Mouse (Mus musculus) liver, embryonic 15.5 days (tissue): ENCODE measurements around the gene Pde10a. TPM values are rescaled to one million over a fixed set of nuclear protein-coding genes. Genes with fewer than 3 reads are reported as not detected.

Source experiments
- ATAC-seq: fragments of 200-750 bp; cut with Nextera tagmentation; 2 replicates; pipeline ENCODE4 v1.8.0; 2017; ENCODE audit warnings: moderate number of reproducible peaks, mild to moderate bottlenecking, moderate library complexity; ENCODE audit not compliant: insufficient read depth
- H3K27ac ChIP-seq: fragments of 300-500 bp; sonication (generic); replicated peaks from 2 replicates; pipeline ENCODE4 v1.5.1; 2015; ENCODE audit warnings: mild to moderate bottlenecking, inconsistent platforms
- H3K27me3 ChIP-seq: fragments of 300-500 bp; sonication (generic); 2 replicates; pipeline ENCODE4 v1.6.1; 2015; ENCODE audit warnings: mild to moderate bottlenecking, inconsistent platforms
- H3K36me3 ChIP-seq: fragments of 300-500 bp; sonication (generic); replicated peaks from 2 replicates; pipeline ENCODE4 v1.6.1; 2015; ENCODE audit warnings: moderate library complexity, mild to moderate bottlenecking, inconsistent platforms
- H3K4me1 ChIP-seq: fragments of 300-500 bp; sonication (generic); replicated peaks from 2 replicates; pipeline ENCODE4 v1.6.1; 2015; ENCODE audit warnings: inconsistent platforms
- H3K4me2 ChIP-seq: fragments of 300-500 bp; sonication (generic); 2 replicates; pipeline ENCODE4 v1.6.1; 2015; ENCODE audit warnings: moderate library complexity, mild to moderate bottlenecking, inconsistent platforms
- H3K4me3 ChIP-seq: fragments of 300-500 bp; sonication (generic); replicated peaks from 2 replicates; pipeline ENCODE4 v1.5.1; 2015; ENCODE audit warnings: mild to moderate bottlenecking, inconsistent platforms
- H3K9ac ChIP-seq: fragments of 300-500 bp; sonication (generic); 2 replicates; pipeline ENCODE4 v1.6.1; 2015; ENCODE audit warnings: moderate library complexity, mild to moderate bottlenecking, inconsistent platforms
- H3K9me3 ChIP-seq: fragments of 300-500 bp; sonication (generic); replicated peaks from 2 replicates; pipeline ENCODE4 v1.6.1; 2016; ENCODE audit warnings: inconsistent platforms
- WGBS: fragments of 180-500 bp; shearing (Covaris S2); methylation state at CpG from one replicate; pipeline ENCODE4 v1.1.7; 2015; ENCODE audit warnings: mixed read lengths; ENCODE audit not compliant: insufficient replicate concordance; 5-methylcytosine and 5-hydroxymethylcytosine counted together
- polyA plus RNA-seq: library from polyadenylated mRNA; unstranded; fragments of >200 nt; fragmentation: Nextera tagmentation; extraction: Ambion mirVana; gene quantifications from 2 replicates; pipeline ENCODE4 v1.2.1, GENCODE M21; 2015

The Pde10a gene
- polyA plus RNA-seq, 1 experiment from 2014 or later, result 0.67 TPM

DNA sequence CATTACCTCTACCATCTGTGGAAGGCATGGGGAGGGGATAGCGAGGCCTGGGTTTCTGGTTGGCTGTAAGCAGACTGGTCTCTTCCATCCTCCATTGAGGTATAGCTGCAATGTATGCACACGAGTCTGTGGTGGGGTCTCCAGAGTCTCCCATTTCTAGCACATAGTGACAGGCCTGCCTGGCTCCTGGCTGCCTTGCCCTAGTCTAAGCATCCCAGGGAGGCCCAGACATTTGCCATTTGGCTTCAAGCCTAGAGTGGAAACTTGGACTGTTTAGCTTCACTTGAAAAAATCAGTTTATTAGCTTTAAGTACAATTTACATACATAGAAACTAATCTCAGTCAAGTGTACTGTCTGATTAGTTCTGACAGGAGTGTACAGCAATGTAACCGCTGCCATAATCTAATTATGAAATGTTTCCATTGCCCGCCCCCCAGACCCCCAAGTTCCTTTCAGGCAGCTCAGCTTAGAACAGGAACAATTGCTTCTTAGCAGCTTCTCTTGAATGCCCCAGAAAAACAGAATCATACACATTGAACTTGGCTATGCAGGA is 25.5 kb upstream of the Pde10a start:
- no peak overlapping the region for H3K27ac ChIP-seq
- WGBS, result 49% methylated on average over 4 of the region's 4 CpGs
- no peak overlapping the region for H3K4me2 ChIP-seq
- no peak overlapping the region for H3K9ac ChIP-seq
- H3K36me3 ChIP-seq, result no peaks in the 10 kb centered on the region
- no peaks in the 10 kb centered on the region for H3K4me1 ChIP-seq
- ATAC-seq, result no peak
- H3K9me3 ChIP-seq, result no peaks in the 10 kb centered on the region
- no peak overlapping the region for H3K4me3 ChIP-seq
- H3K27me3 ChIP-seq, result no peaks in the 10 kb centered on the region

DNA sequence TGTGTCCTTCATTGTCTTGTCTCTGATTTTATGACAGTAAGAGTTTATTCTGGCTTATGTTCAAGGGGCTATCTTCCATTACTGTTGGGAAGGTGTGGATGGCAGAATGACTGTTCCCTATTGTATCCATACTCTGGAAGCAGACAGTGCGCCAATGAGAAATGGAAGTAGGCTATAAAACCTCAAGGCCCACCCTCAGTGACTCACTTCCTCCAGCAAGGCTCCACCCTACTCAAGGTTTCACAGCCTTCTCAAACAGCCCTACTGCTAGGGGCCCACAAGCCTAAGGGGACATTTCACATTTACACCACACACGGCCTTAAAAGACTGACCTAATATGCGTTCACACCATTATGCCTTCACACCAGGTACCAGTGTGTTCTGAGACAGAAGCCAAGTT is 20.8 kb upstream of the Pde10a start:
- H3K36me3 ChIP-seq, result no peaks in the 10 kb centered on the region
- 64% methylated on average over 3 of the region's 3 CpGs for WGBS
- ATAC-seq, result no peak
- no peak overlapping the region for H3K27ac ChIP-seq
- H3K9ac ChIP-seq, result no peak overlapping the region
- H3K4me3 ChIP-seq, result no peak overlapping the region
- H3K9me3 ChIP-seq, result no peaks in the 10 kb centered on the region
- H3K4me2 ChIP-seq, result no peak overlapping the region
- no peaks in the 10 kb centered on the region for H3K4me1 ChIP-seq
- peaks cover 3% of the 10 kb centered on the region; the same call in 1 of the 2 replicates for H3K27me3 ChIP-seq

DNA sequence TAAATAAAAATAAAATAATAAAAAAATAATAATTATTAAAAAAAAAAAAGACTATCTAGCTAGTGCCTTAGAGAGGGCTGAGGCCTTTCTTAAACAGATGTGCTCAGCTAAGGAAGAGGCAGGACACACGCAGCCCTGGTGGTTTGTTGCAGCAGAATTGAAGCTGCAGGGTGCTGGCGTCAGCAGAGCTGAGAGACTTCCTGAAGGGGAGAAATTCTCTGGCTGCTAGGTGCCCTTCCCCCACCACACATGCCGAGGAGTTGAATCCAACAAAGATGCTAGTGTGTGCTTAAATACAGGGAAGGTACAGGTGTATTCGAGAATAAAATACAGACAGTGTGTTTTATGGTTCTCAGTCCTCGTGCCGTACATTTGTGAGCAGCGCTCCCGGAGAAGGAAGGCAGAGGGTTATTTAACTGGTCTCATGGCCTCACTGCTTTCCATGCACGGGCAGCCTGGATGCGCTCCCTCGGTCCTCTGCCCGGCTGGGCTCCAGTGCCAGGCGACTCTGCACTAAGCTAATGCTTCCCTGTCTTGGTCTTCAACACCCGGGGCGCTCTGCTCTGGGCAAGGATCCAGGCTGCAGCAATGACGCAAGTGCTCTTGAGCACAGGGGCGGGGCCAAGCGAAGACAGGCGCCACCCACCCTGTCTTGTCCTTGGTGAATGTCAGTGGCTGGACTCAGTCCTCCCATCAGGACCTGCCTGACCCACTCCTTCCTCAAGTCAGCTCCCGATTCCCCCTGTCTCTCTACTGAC is 19.3 kb upstream of the Pde10a start:
- Histone ChIP-seq H3K9ac (no peak overlapping the region), H3K36me3 (no peaks in the 10 kb centered on the region), H3K9me3 (no peaks in the 10 kb centered on the region), H3K4me2 (peak overlapping the region; percentile 61), H3K4me3 (peak overlapping the region; percentile 30), H3K27me3 (peaks cover 3% of the 10 kb centered on the region; the same call in 1 of the 2 replicates), H3K4me1 (no peaks in the 10 kb centered on the region), H3K27ac (no peak overlapping the region)
- peak; percentile 31 for ATAC-seq
- WGBS, result 2% methylated on average over 20 of the region's 20 CpGs

DNA sequence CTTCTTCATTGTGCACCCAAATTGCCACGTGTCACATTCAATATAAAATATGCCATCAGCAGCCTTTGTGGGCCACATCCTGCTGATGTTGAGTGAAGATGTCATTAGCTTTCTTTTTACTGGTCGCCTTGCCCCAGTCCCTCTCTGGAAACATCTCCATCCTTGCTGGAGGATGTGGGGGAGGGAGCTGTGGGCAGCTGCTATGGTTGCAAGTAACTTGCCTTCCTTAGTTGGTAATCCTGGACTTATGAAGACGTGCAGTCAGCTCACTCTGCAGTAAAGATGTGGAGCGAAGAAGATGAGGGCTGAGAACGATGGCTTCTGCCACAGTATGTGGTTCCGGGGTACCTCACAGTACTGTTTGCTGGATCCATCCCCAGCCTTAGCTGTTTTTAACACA is 18.4 kb upstream of the Pde10a start:
- Histone ChIP-seq H3K27ac (no peak overlapping the region), H3K36me3 (no peaks in the 10 kb centered on the region), H3K9me3 (no peaks in the 10 kb centered on the region), H3K4me1 (no peaks in the 10 kb centered on the region), H3K4me2 (no peak overlapping the region), H3K9ac (no peak overlapping the region), H3K4me3 (no peak overlapping the region), H3K27me3 (peaks cover 3% of the 10 kb centered on the region; the same call in 1 of the 2 replicates)
- ATAC-seq, result no peak
- 53% methylated on average over 6 of the region's 6 CpGs for WGBS

- Histone ChIP-seq H3K4me2 (no peak overlapping the region), H3K27me3 (peaks cover 3% of the 10 kb centered on the region; the same call in 1 of the 2 replicates), H3K9me3 (no peaks in the 10 kb centered on the region), H3K4me3 (no peak overlapping the region), H3K4me1 (no peaks in the 10 kb centered on the region), H3K9ac (no peak overlapping the region), H3K36me3 (no peaks in the 10 kb centered on the region), H3K27ac (no peak overlapping the region)
- no peak for ATAC-seq
- WGBS, result 22% methylated on average over 3 of the region's 3 CpGs
Measured at GRCm38 (mm10) chr17:8507654-8508053, 17.5 kb upstream of the Pde10a start.

DNA sequence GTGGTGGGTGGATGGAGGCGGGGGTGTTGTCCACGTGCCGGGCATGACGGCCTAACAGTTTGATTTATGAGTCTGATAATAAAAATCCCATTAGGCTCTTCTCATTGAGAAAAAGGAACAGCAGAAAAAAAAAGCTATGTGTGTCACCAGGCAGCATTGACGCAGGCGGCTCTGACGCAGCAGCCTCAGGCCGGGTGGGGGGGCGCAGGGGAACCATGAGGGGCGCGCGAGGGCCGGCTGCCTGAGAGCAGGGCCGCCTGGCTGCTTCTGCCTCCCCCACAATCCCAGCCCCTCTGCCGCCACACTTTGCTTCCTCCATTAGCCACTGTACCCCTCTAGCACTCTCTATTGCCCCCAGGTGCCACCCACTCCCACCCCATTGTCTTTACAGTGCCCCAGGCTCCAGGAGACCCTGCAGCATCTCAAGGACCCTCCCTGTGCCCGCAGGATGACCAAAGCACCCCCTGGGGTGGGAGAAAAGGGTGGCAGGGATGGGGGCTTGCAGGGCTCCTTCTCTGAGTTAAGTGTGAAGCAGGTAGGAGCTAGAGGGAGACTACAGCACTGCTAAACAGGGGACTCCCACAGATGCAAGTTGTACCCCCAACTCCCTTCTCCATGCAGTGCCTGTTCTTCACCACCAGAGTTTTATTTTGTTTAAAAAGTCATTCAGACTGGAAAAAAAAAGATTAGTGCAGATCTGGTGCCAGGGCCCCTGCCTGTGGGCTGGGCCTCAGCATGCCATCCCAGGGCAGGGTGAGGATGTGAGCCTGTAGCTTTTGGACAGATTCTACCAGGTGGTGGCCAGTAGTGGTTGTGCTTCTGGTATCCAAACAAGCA is 16.6 kb upstream of the Pde10a start:
- Histone ChIP-seq H3K27me3 (peaks cover 3% of the 10 kb centered on the region; the same call in 1 of the 2 replicates), H3K4me3 (no peak overlapping the region), H3K4me2 (no peak overlapping the region), H3K9ac (no peak overlapping the region), H3K27ac (no peak overlapping the region), H3K4me1 (no peaks in the 10 kb centered on the region), H3K9me3 (no peaks in the 10 kb centered on the region), H3K36me3 (no peaks in the 10 kb centered on the region)
- 2% methylated on average over 16 of the region's 16 CpGs for WGBS
- ATAC-seq, result no peak

- 63% methylated on average over 6 of the region's 6 CpGs for WGBS
- ATAC-seq, result no peak
Measured at GRCm38 (mm10) chr17:8516006-8516405, 9.2 kb upstream of the Pde10a start.

GRCm38 (mm10) chr17:8523986-8524385 is 1.2 kb upstream of the Pde10a start:
- Histone ChIP-seq H3K9ac (no peak overlapping the region), H3K36me3 (no peaks in the 10 kb centered on the region), H3K27ac (no peak overlapping the region), H3K27me3 (peaks cover 72% of the 10 kb centered on the region), H3K9me3 (no peaks in the 10 kb centered on the region), H3K4me3 (no peak overlapping the region), H3K4me2 (no peak overlapping the region), H3K4me1 (no peaks in the 10 kb centered on the region)
- WGBS, result 16% methylated on average over 3 of the region's 3 CpGs
- no peak for ATAC-seq

More at GRCm38 (mm10) chr17:8516006-8516405, 9.2 kb upstream of the Pde10a start:
- no peak overlapping the region for H3K9ac ChIP-seq
- H3K27ac ChIP-seq, result no peak overlapping the region
- no peaks in the 10 kb centered on the region for H3K4me1 ChIP-seq
- H3K4me3 ChIP-seq, result no peak overlapping the region
- H3K27me3 ChIP-seq, result peaks cover 7% of the 10 kb centered on the region
- H3K36me3 ChIP-seq, result no peaks in the 10 kb centered on the region
- no peak overlapping the region for H3K4me2 ChIP-seq
- H3K9me3 ChIP-seq, result no peaks in the 10 kb centered on the region

GRCm38 (mm10) chr17:8524387-8525165 is 596 bp upstream of the Pde10a start:
- H3K36me3 ChIP-seq, result no peaks in the 10 kb centered on the region
- H3K27ac ChIP-seq, result no peak overlapping the region
- no peaks in the 10 kb centered on the region for H3K9me3 ChIP-seq
- no peak overlapping the region for H3K9ac ChIP-seq
- 2% methylated on average over 37 of the region's 45 CpGs for WGBS
- peak overlapping the region; percentile 31 for H3K4me3 ChIP-seq
- no peaks in the 10 kb centered on the region for H3K4me1 ChIP-seq
- no peak for ATAC-seq
- H3K27me3 ChIP-seq, result peaks cover 72% of the 10 kb centered on the region
- peak overlapping the region; percentile 49 for H3K4me2 ChIP-seq

- H3K9me3 ChIP-seq, result no peaks in the 10 kb centered on the region
- no peak for ATAC-seq
- no peak overlapping the region for H3K4me2 ChIP-seq
- 5% methylated on average over 21 of the region's 21 CpGs for WGBS
- H3K4me1 ChIP-seq, result no peaks in the 10 kb centered on the region
- no peak overlapping the region for H3K4me3 ChIP-seq
- H3K27me3 ChIP-seq, result peaks cover 64% of the 10 kb centered on the region
- H3K9ac ChIP-seq, result no peak overlapping the region
- H3K36me3 ChIP-seq, result no peaks in the 10 kb centered on the region
- no peak overlapping the region for H3K27ac ChIP-seq
Measured at GRCm38 (mm10) chr17:8525971-8526740, 984 bp downstream of the Pde10a start.
